Mouse (Mus musculus) CD4-positive helper T cell, adult 2 months (primary cell): ENCODE results near the gene Pltp.

Source experiments
- DNase-seq: peaks from one replicate; pipeline ENCODE4 v3.0.0-alpha.2; 2012; ENCODE audit warnings: low read depth, missing footprints, low spot score

The Pltp gene

GRCm38 (mm10) chr2:164806614-164807013 lies 50.9 kb downstream of the Pltp start:
- DNase-seq, result no peak

- DNase-seq, result no peak
Measured at GRCm38 (mm10) chr2:164805332-164805718, 52.2 kb downstream of the Pltp start.

GRCm38 (mm10) chr2:164804533-164805331 lies 52.8 kb downstream of the Pltp start, which contains the start of the genes Acot8 and Zswim3:
Acot8 (minus strand) TSS chr2:164804882.
Zswim3 (plus strand) TSS chr2:164805098.
- DNase-seq, result peak; percentile 99

- no peak for DNase-seq
Measured at GRCm38 (mm10) chr2:164803921-164804313, 53.6 kb downstream of the Pltp start.

- no peak for DNase-seq
Measured at GRCm38 (mm10) chr2:164803201-164803920, 54.1 kb downstream of the Pltp start.

GRCm38 (mm10) chr2:164800252-164801004 lies 57.1 kb downstream of the Pltp start:
- no peak for DNase-seq

- DNase-seq, result peak; percentile 49
Measured at GRCm38 (mm10) chr2:164798554-164798953, 59.0 kb downstream of the Pltp start.

GRCm38 (mm10) chr2:164795868-164796267 lies 61.6 kb downstream of the Pltp start:
- no peak for DNase-seq

GRCm38 (mm10) chr2:164794293-164794692 lies 63.2 kb downstream of the Pltp start:
- DNase-seq, result peak; percentile 82

GRCm38 (mm10) chr2:164793772-164794171 lies 63.7 kb downstream of the Pltp start:
- DNase-seq, result peak; percentile 42

GRCm38 (mm10) chr2:164793236-164793635 lies 64.3 kb downstream of the Pltp start:
- peak; percentile 58 for DNase-seq

- no peak for DNase-seq
Measured at GRCm38 (mm10) chr2:164792400-164793190, 64.9 kb downstream of the Pltp start.

- DNase-seq, result no peak
Measured at GRCm38 (mm10) chr2:164791841-164792261, 65.7 kb downstream of the Pltp start.

GRCm38 (mm10) chr2:164790451-164790850 lies 67.1 kb downstream of the Pltp start:
- DNase-seq, result no peak
